In genomic region chr11:115831518-115831917, GRCm38 (mm10) we compare ENCODE assay signal across 13 mouse cellular contexts. TPM values are rescaled to one million over a fixed set of nuclear protein-coding genes. Genes with fewer than 3 reads are reported as not detected.
DNase-seq lines count a peak whose midpoint lies in the region; ATAC-seq and TF ChIP-seq lines count a peak whose summit lies in the region.
"Had no signal": no experiment of that assay in that cellular context is flagged by ENCODE, and none has a peak within 500 bp of the region (broad histone marks: within the 10 kb centered on the region; RNA-seq: fewer than 3 reads in every experiment).

No protein-coding gene starts in this region.

- no peak for ATAC-seq in heart, embryonic 13.5 days (ENCODE audit: extremely low read depth, insufficient number of reproducible peaks, low FRiP score, low TSS enrichment)
- no peak for ATAC-seq in midbrain, embryonic 16.5 days
- peak; percentile 82 for ATAC-seq in liver, embryonic 12.5 days
- no peak for ATAC-seq in forebrain, postnatal 0 days

- DNase-seq in heart, postnatal 36 days: no peak
- DNase-seq in midbrain, embryonic 10.5 days (ENCODE audit: low spot score): no peak
- no peak for DNase-seq in thymus, postnatal 36 days
- no peak for DNase-seq in layer of hippocampus, adult 18-20 months (ENCODE audit: low spot score in 2 of 2)
- DNase-seq in forebrain, postnatal 0 days: no peak
- DNase-seq: gastrocnemius, postnatal 14 days; lung, adult 2 months; retina, postnatal 1 day had no signal

- H3K4me1 ChIP-seq in heart, embryonic 13.5 days: peaks cover 84% of the 10 kb centered on the region
- peaks cover 72% of the 10 kb centered on the region for H3K4me1 ChIP-seq in midbrain, embryonic 10.5 days
- H3K4me1 ChIP-seq in midbrain, embryonic 16.5 days (ENCODE audit: control insufficient read depth, insufficient read depth, low read length): no peaks in the 10 kb centered on the region
- H3K4me1 ChIP-seq in liver, embryonic 12.5 days: peaks cover 78% of the 10 kb centered on the region
- no peaks in the 10 kb centered on the region for H3K4me1 ChIP-seq in forebrain, postnatal 0 days (ENCODE audit: insufficient read depth)

- no peaks in the 10 kb centered on the region for H3K27me3 ChIP-seq in heart, embryonic 13.5 days (replicated peaks)
- peaks cover 97% of the 10 kb centered on the region for H3K27me3 ChIP-seq in midbrain, embryonic 10.5 days (ENCODE audit: low read depth, poor library complexity, severe bottlenecking)
- H3K27me3 ChIP-seq in midbrain, embryonic 16.5 days (ENCODE audit: control insufficient read depth, insufficient read depth, low read depth, low read length): peaks cover 14% of the 10 kb centered on the region
- peaks cover 8% of the 10 kb centered on the region; the same call in 1 of the 2 replicates for H3K27me3 ChIP-seq in liver, embryonic 12.5 days (replicated peaks)
- H3K27me3 ChIP-seq in forebrain, postnatal 0 days (ENCODE audit: insufficient read depth, low read length): peaks cover 7% of the 10 kb centered on the region

- no peaks in the 10 kb centered on the region for H3K9me3 ChIP-seq in heart, embryonic 13.5 days
- H3K9me3 ChIP-seq in midbrain, embryonic 10.5 days (replicated peaks): no peaks in the 10 kb centered on the region
- no peaks in the 10 kb centered on the region for H3K9me3 ChIP-seq in midbrain, embryonic 16.5 days (replicated peaks; ENCODE audit: control insufficient read depth, low read length, poor library complexity, severe bottlenecking)
- H3K9me3 ChIP-seq in liver, embryonic 12.5 days (replicated peaks): no peaks in the 10 kb centered on the region
- no peaks in the 10 kb centered on the region for H3K9me3 ChIP-seq in forebrain, postnatal 0 days (ENCODE audit: low read length)
- H3K9me3 ChIP-seq: hindbrain, embryonic 12.5 days had no signal

- no peak overlapping the region for H3K4me3 ChIP-seq in heart, embryonic 13.5 days
- no peak overlapping the region for H3K4me3 ChIP-seq in midbrain, embryonic 10.5 days
- H3K4me3 ChIP-seq in midbrain, embryonic 16.5 days (ENCODE audit: low read depth, low read length): no peak overlapping the region
- H3K4me3 ChIP-seq in liver, embryonic 12.5 days: peak overlapping the region; percentile 19
- H3K4me3 ChIP-seq in forebrain, postnatal 0 days (ENCODE audit: low read depth, low read length): no peak overlapping the region
- H3K4me3 ChIP-seq: hindbrain, embryonic 12.5 days had no signal

- no peak for TF ChIP-seq CTCF in forebrain, postnatal 0 days (IDR thresholded peaks at IDR 0.05; ENCODE audit: low read depth)

- intact Hi-C loops in heart, postnatal 36 days (cut with DNase I): no loop called here

- peak overlapping the region; percentile 61 for H3K9ac ChIP-seq in heart, embryonic 13.5 days
- H3K9ac ChIP-seq in midbrain, embryonic 16.5 days (ENCODE audit: low read depth, low read length): no peak overlapping the region
- H3K9ac ChIP-seq in liver, embryonic 12.5 days: peak overlapping the region; percentile 58
- H3K9ac ChIP-seq in forebrain, postnatal 0 days: no peak overlapping the region
- H3K9ac ChIP-seq: hindbrain, embryonic 12.5 days had no signal

- H3K4me2 ChIP-seq in heart, embryonic 13.5 days: peak overlapping the region; percentile 32
- H3K4me2 ChIP-seq in midbrain, embryonic 16.5 days (ENCODE audit: low read length): no peak overlapping the region
- peak overlapping the region; percentile 62 for H3K4me2 ChIP-seq in liver, embryonic 12.5 days
- no peak overlapping the region for H3K4me2 ChIP-seq in forebrain, postnatal 0 days (ENCODE audit: low read depth)
- H3K4me2 ChIP-seq: hindbrain, embryonic 12.5 days had no signal

- WGBS in heart, embryonic 13.5 days: 33% methylated on average over 3 of the region's 3 CpGs
- WGBS in midbrain, embryonic 10.5 days: 50% methylated on average over 3 of the region's 3 CpGs
- WGBS in midbrain, embryonic 16.5 days: 50% methylated on average over 3 of the region's 3 CpGs
- 30% methylated on average over 3 of the region's 3 CpGs for WGBS in liver, embryonic 12.5 days (ENCODE audit: insufficient replicate concordance)
- 56% methylated on average over 3 of the region's 3 CpGs for WGBS in forebrain, postnatal 0 days

- no peaks in the 10 kb centered on the region for H3K36me3 ChIP-seq in heart, embryonic 13.5 days
- H3K36me3 ChIP-seq in midbrain, embryonic 10.5 days: no peaks in the 10 kb centered on the region
- H3K36me3 ChIP-seq in midbrain, embryonic 16.5 days (ENCODE audit: control insufficient read depth, insufficient read depth, low read length): no peaks in the 10 kb centered on the region
- H3K36me3 ChIP-seq in liver, embryonic 12.5 days: peaks cover 6% of the 10 kb centered on the region; the same call in 1 of the 2 replicates
- no peaks in the 10 kb centered on the region for H3K36me3 ChIP-seq in forebrain, postnatal 0 days (ENCODE audit: insufficient read depth)
- H3K36me3 ChIP-seq: hindbrain, embryonic 12.5 days had no signal

- peak overlapping the region; percentile 93 for H3K27ac ChIP-seq in heart, embryonic 13.5 days (replicated peaks)
- H3K27ac ChIP-seq in midbrain, embryonic 10.5 days (replicated peaks): 0 out of 2 replicates have a peak overlapping the region, but pooled peaks have one; percentile 2
- H3K27ac ChIP-seq in midbrain, embryonic 16.5 days (ENCODE audit: low read length): no peak overlapping the region
- peak overlapping the region; percentile 79 for H3K27ac ChIP-seq in liver, embryonic 12.5 days
- no peak overlapping the region for H3K27ac ChIP-seq in forebrain, postnatal 0 days (ENCODE audit: low read depth, low read length)
- H3K27ac ChIP-seq: hindbrain, embryonic 12.5 days had no signal

RNA-seq across cellular contexts. Expression of gene Llgl2, which starts 7.7 kb away (rescaled TPM):
- 18.9 and 19.0 TPM in 2 replicates for polyA plus RNA-seq in heart, embryonic 13.5 days (2015; fragmentation: Nextera tagmentation; extraction: Ambion mirVana)
- total RNA-seq in heart, postnatal 36 days (2021): 10 to 100 TPM; 18.7 to 21.2 TPM
- polyA plus RNA-seq in midbrain, embryonic 10.5 days (2016; fragmentation: Nextera tagmentation; extraction: Ambion mirVana): 5.5 and 5.9 TPM in 2 replicates
- 0.82 and 1.0 TPM in 2 replicates for polyA plus RNA-seq in midbrain, embryonic 16.5 days (2015; fragmentation: Nextera tagmentation; extraction: Ambion mirVana)
- 13.4 and 14.3 TPM in 2 replicates for polyA plus RNA-seq in liver, embryonic 12.5 days (2016; fragmentation: Nextera tagmentation; extraction: Ambion mirVana)
- total RNA-seq in layer of hippocampus, adult 18-20 months (2021): 1 to 10 TPM; 2.5 to 3.0 TPM
- total RNA-seq in forebrain, postnatal 0 days (2014; rRNA removed): 2.7 and 4.0 TPM in 2 replicates
- 0.72 and 1.1 TPM in 2 replicates for polyA plus RNA-seq in forebrain, postnatal 0 days (2015; fragmentation: Nextera tagmentation; extraction: Ambion mirVana)

RNA-seq across cellular contexts. Expression of gene Tsen54, which starts 17.0 kb away (rescaled TPM):
- 24.4 and 27.5 TPM in 2 replicates for polyA plus RNA-seq in heart, embryonic 13.5 days (2015; fragmentation: Nextera tagmentation; extraction: Ambion mirVana)
- 1 to 10 TPM; 8.7 to 9.7 TPM for total RNA-seq in heart, postnatal 36 days (2021)
- polyA plus RNA-seq in midbrain, embryonic 10.5 days (2016; fragmentation: Nextera tagmentation; extraction: Ambion mirVana): 35.3 and 39.7 TPM in 2 replicates
- 23.7 and 24.2 TPM in 2 replicates for polyA plus RNA-seq in midbrain, embryonic 16.5 days (2015; fragmentation: Nextera tagmentation; extraction: Ambion mirVana)
- 23.5 and 25.6 TPM in 2 replicates for polyA plus RNA-seq in liver, embryonic 12.5 days (2016; fragmentation: Nextera tagmentation; extraction: Ambion mirVana)
- 10 to 100 TPM; 11.1 to 11.4 TPM for total RNA-seq in layer of hippocampus, adult 18-20 months (2021)
- 23.5 and 25.5 TPM in 2 replicates for total RNA-seq in forebrain, postnatal 0 days (2014; rRNA removed)
- 16.8 and 18.1 TPM in 2 replicates for polyA plus RNA-seq in forebrain, postnatal 0 days (2015; fragmentation: Nextera tagmentation; extraction: Ambion mirVana)

RNA-seq across cellular contexts. Expression of gene Caskin2, which starts 18.1 kb away (rescaled TPM):
- 20.0 and 20.1 TPM in 2 replicates for polyA plus RNA-seq in heart, embryonic 13.5 days (2015; fragmentation: Nextera tagmentation; extraction: Ambion mirVana)
- total RNA-seq in heart, postnatal 36 days (2021): 10 to 100 TPM; 48.6 to 50.6 TPM
- polyA plus RNA-seq in midbrain, embryonic 10.5 days (2016; fragmentation: Nextera tagmentation; extraction: Ambion mirVana): 17.5 and 18.6 TPM in 2 replicates
- polyA plus RNA-seq in midbrain, embryonic 16.5 days (2015; fragmentation: Nextera tagmentation; extraction: Ambion mirVana): 7.6 and 8.9 TPM in 2 replicates
- polyA plus RNA-seq in liver, embryonic 12.5 days (2016; fragmentation: Nextera tagmentation; extraction: Ambion mirVana): 8.3 and 9.2 TPM in 2 replicates
- total RNA-seq in layer of hippocampus, adult 18-20 months (2021): 10 to 100 TPM; 19.4 to 19.9 TPM
- 14.5 and 14.7 TPM in 2 replicates for total RNA-seq in forebrain, postnatal 0 days (2014; rRNA removed)
- polyA plus RNA-seq in forebrain, postnatal 0 days (2015; fragmentation: Nextera tagmentation; extraction: Ambion mirVana): 4.5 and 6.1 TPM in 2 replicates

RNA-seq across cellular contexts. Expression of gene Myo15b, which starts 26.7 kb away (rescaled TPM):
- 0.17 and 0.27 TPM in 2 replicates for polyA plus RNA-seq in heart, embryonic 13.5 days (2015; fragmentation: Nextera tagmentation; extraction: Ambion mirVana)
- under 1 TPM in 1 of 2 experiments, not detected in 1; 0.14 TPM for total RNA-seq in heart, postnatal 36 days (2021)
- 0.12 and 0.21 TPM in 2 replicates for polyA plus RNA-seq in midbrain, embryonic 10.5 days (2016; fragmentation: Nextera tagmentation; extraction: Ambion mirVana)
- 0.09 TPM in 1 of 2 replicates, not detected in the other for polyA plus RNA-seq in midbrain, embryonic 16.5 days (2015; fragmentation: Nextera tagmentation; extraction: Ambion mirVana)
- polyA plus RNA-seq in liver, embryonic 12.5 days (2016; fragmentation: Nextera tagmentation; extraction: Ambion mirVana): 0.38 and 0.83 TPM in 2 replicates
- total RNA-seq in layer of hippocampus, adult 18-20 months (2021): under 1 TPM; 0.15 to 0.57 TPM
- total RNA-seq in forebrain, postnatal 0 days (2014; rRNA removed): not detected in 2 replicates
- polyA plus RNA-seq in forebrain, postnatal 0 days (2015; fragmentation: Nextera tagmentation; extraction: Ambion mirVana): 0.01 TPM in 1 of 2 replicates, not detected in the other
- polyA plus RNA-seq: C2C12 had no signal

Comparison
In these comparisons a context has a peak if more than half of its experiments do, and no peak if none do; other contexts are left out.
1. H3K27ac ChIP-seq: peak in heart, embryonic 13.5 days (single experiment), midbrain, embryonic 10.5 days (single experiment) and liver, embryonic 12.5 days (single experiment); none in midbrain, embryonic 16.5 days (single experiment) and forebrain, postnatal 0 days (single experiment).
2. H3K4me2 ChIP-seq: peak in heart, embryonic 13.5 days (single experiment) and liver, embryonic 12.5 days (single experiment); none in midbrain, embryonic 16.5 days (single experiment) and forebrain, postnatal 0 days (single experiment).
3. H3K9ac ChIP-seq: peak in heart, embryonic 13.5 days (single experiment) and liver, embryonic 12.5 days (single experiment); none in midbrain, embryonic 16.5 days (single experiment) and forebrain, postnatal 0 days (single experiment).